Mouse (Mus musculus) stomach, embryonic 16.5 days (tissue): ENCODE data around the gene Amtn. TPM values are rescaled to one million over a fixed set of nuclear protein-coding genes. Genes with fewer than 3 reads are reported as not detected.
"Not testable (repeated sequence)": the region's sequence is repeated elsewhere in the genome, so short reads cannot be mapped to it uniquely, and the experiment has no call there.

Experiments used
- ATAC-seq: fragments of 200-750 bp; cut with Nextera tagmentation; 2 replicates; pipeline ENCODE4 v1.8.0; 2017; ENCODE audit warnings: moderate number of reproducible peaks, moderate TSS enrichment; ENCODE audit not compliant: insufficient read depth, low FRiP score
- H3K27ac ChIP-seq: fragments of 300-500 bp; sonication (generic); 2 replicates; pipeline ENCODE4 v1.5.1; 2014; ENCODE audit warnings: low read length
- H3K27me3 ChIP-seq: fragments of 300-500 bp; sonication (generic); 2 replicates; pipeline ENCODE4 v1.6.1; 2014; ENCODE audit warnings: low read length, control low read depth, mixed read lengths; ENCODE audit not compliant: control insufficient read depth, insufficient read depth
- H3K36me3 ChIP-seq: fragments of 300-500 bp; sonication (generic); 2 replicates; pipeline ENCODE4 v1.6.1; 2014; ENCODE audit warnings: low read length; ENCODE audit not compliant: control insufficient read depth, insufficient read depth
- H3K4me1 ChIP-seq: fragments of 300-500 bp; sonication (generic); 2 replicates; pipeline ENCODE4 v1.6.1; 2014; ENCODE audit warnings: low read length, control low read depth, mixed read lengths; ENCODE audit not compliant: control insufficient read depth, insufficient read depth
- H3K4me2 ChIP-seq: fragments of 300-500 bp; sonication (generic); 2 replicates; pipeline ENCODE4 v1.6.1; 2014; ENCODE audit warnings: low read depth, low read length, mixed read lengths
- H3K4me3 ChIP-seq: fragments of 300-500 bp; sonication (generic); replicated peaks from 2 replicates; pipeline ENCODE4 v1.5.1; 2014; ENCODE audit warnings: mild to moderate bottlenecking, low read length
- H3K9ac ChIP-seq: fragments of 300-500 bp; sonication (generic); 2 replicates; pipeline ENCODE4 v1.6.1; 2014; ENCODE audit warnings: low read length
- H3K9me3 ChIP-seq: fragments of 300-500 bp; sonication (generic); replicated peaks from 2 replicates; pipeline ENCODE4 v1.6.1; 2016; ENCODE audit warnings: low read length, control low read depth; ENCODE audit not compliant: control insufficient read depth
- WGBS: fragments of 180-500 bp; shearing (Covaris S2); extraction: QIAGEN DNeasy Blood & Tissue Kit; methylation state at CpG from one replicate; pipeline ENCODE4 v1.1.7; 2014; 5-methylcytosine and 5-hydroxymethylcytosine counted together
- polyA plus RNA-seq: library from polyadenylated mRNA; unstranded; fragments of >200 nt; fragmentation: Nextera tagmentation; extraction: Ambion mirVana; gene quantifications from 2 replicates; pipeline ENCODE4 v1.2.1, GENCODE M21; 2015

Amtn gene
- polyA plus RNA-seq, 1 experiment from 2014 or later = not detected

GRCm38 (mm10) chr5:88401464-88401863, 25.6 kb downstream of the Amtn start:
- Histone ChIP-seq H3K36me3 (no peaks in the 10 kb centered on the region), H3K27ac (no peak overlapping the region), H3K27me3 (no peaks in the 10 kb centered on the region), H3K4me2 (no peak overlapping the region), H3K9ac (no peak overlapping the region), H3K4me1 (no peaks in the 10 kb centered on the region), H3K4me3 (no peak overlapping the region), H3K9me3 (no peaks in the 10 kb centered on the region)
- 77% methylated on average over 3 of the region's 3 CpGs for WGBS
- no peak for ATAC-seq

GRCm38 (mm10) chr5:88420319-88421065, 44.6 kb downstream of the Amtn start:
- Histone ChIP-seq H3K9ac (no peak overlapping the region), H3K4me3 (no peak overlapping the region), H3K9me3 (no peaks in the 10 kb centered on the region), H3K4me1 (no peaks in the 10 kb centered on the region), H3K27ac (no peak overlapping the region), H3K4me2 (no peak overlapping the region), H3K27me3 (no peaks in the 10 kb centered on the region), H3K36me3 (no peaks in the 10 kb centered on the region)
- WGBS = 85% methylated on average over 8 of the region's 8 CpGs
- ATAC-seq = no peak

GRCm38 (mm10) chr5:88424892-88425291, 49.0 kb downstream of the Amtn start:
- not testable (repeated sequence) for H3K4me2 ChIP-seq, H3K9ac ChIP-seq, H3K4me1 ChIP-seq, H3K9me3 ChIP-seq, H3K4me3 ChIP-seq, H3K27ac ChIP-seq, ATAC-seq, H3K36me3 ChIP-seq, H3K27me3 ChIP-seq
- 59% methylated on average over 2 of the region's 2 CpGs for WGBS

GRCm38 (mm10) chr5:88426753-88427152, 50.8 kb downstream of the Amtn start:
- Histone ChIP-seq H3K9ac (no peak overlapping the region), H3K4me2 (no peak overlapping the region), H3K4me3 (no peak overlapping the region), H3K27me3 (no peaks in the 10 kb centered on the region), H3K4me1 (no peaks in the 10 kb centered on the region; the same call in 1 of the 2 replicates), H3K9me3 (no peaks in the 10 kb centered on the region), H3K36me3 (no peaks in the 10 kb centered on the region), H3K27ac (no peak overlapping the region)
- ATAC-seq = no peak
- WGBS = 27% methylated on average over 1 of the region's 1 CpGs

Other genes with a start within 250 kb of the Amtn start
- not detected in 2 replicates for gene Gm11115, start 222.0 kb upstream of the Amtn start, polyA plus RNA-seq
- gene Gm7714, start 107.2 kb upstream of the Amtn start, polyA plus RNA-seq = not detected in 2 replicates
- gene Prol1, start 58.8 kb upstream of the Amtn start, polyA plus RNA-seq = not detected in 2 replicates
- gene Ambn, start 79.9 kb downstream of the Amtn start, polyA plus RNA-seq = not detected in 2 replicates
- gene Enam, start 111.9 kb downstream of the Amtn start, polyA plus RNA-seq = not detected in 2 replicates
- gene Jchain, start 151.8 kb downstream of the Amtn start, polyA plus RNA-seq = 0.16 and 0.28 TPM in 2 replicates
- 59.8 and 67.0 TPM in 2 replicates for gene Utp3, start 178.4 kb downstream of the Amtn start, polyA plus RNA-seq
- 10.9 and 13.5 TPM in 2 replicates for gene Rufy3, start 188.9 kb downstream of the Amtn start, polyA plus RNA-seq